Mouse (Mus musculus) erythroblast, embryonic 14.5 days (primary cell): Measurements from ENCODE around the gene Noc4l.

Experiments used
- GATA1 ChIP-seq: IDR thresholded peaks from 2 replicates; pipeline ENCODE4 v1.6.1; 2012; ENCODE audit warnings: low read length, inconsistent platforms, mixed read lengths
- TAL1 ChIP-seq: IDR thresholded peaks from 3 replicates; pipeline ENCODE4 v1.6.1; 2012; ENCODE audit warnings: low read length, inconsistent platforms, mixed read lengths

DNA sequence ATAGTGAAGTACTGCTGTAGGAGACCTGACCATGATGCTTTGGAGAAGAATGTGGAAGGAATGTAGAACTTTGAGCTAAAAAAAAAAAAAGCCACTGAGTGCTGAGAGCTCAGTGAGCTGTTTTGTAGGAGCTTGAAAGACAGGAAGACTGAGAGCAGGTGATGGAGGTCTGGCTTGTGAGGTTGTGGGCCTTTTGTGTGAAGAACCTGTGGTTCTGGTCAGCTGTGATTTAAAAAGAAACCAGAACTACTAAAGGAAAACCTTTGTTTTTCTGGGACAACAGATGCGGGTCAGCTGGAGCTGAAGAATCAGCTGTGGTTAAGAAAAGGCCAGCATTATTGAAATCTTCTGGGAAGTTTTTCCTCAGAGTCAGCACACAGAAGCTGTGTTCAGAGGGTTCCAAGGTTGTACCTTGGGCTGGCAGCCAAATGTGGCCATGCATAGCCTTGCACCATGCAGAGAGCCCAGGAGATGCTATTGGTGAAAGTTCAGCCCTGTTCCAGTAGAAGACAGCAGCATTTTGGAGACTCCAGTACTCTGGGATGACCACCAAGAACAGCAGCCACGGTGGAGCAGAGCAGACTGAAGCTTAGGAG is 23.6 kb downstream of the Noc4l start:
- no peak for TF ChIP-seq GATA1
- TF ChIP-seq TAL1: no peak
